ENCODE assay signal across 18 mouse cellular contexts in genomic region chr4:95376386-95376785, GRCm38 (mm10).
DNase-seq lines count a peak whose midpoint lies in the region; ATAC-seq and TF ChIP-seq lines count a peak whose summit lies in the region.
"Had no signal": no experiment of that assay in that cellular context is flagged by ENCODE, and none has a peak within 500 bp of the region (broad histone marks: within the 10 kb centered on the region; RNA-seq: fewer than 3 reads in every experiment).

No protein-coding gene starts in this region.

- ATAC-seq in intestine, embryonic 14.5 days (replicated peaks; ENCODE audit: low FRiP score, low TSS enrichment, low read depth), result no peak
- ATAC-seq in intestine, postnatal 0 days, result no peak
- ATAC-seq in embryonic facial prominence, embryonic 12.5 days (ENCODE audit: insufficient number of reproducible peaks, insufficient read depth, low FRiP score, low TSS enrichment), result peak; percentile 72; the same call in 1 of the 2 replicates
- ATAC-seq: forebrain, embryonic 15.5 days had no signal

- H3K9ac ChIP-seq in intestine, embryonic 14.5 days (ENCODE audit: low read length), result no peak overlapping the region
- no peak overlapping the region for H3K9ac ChIP-seq in intestine, postnatal 0 days (ENCODE audit: low read depth, low read length)
- no peak overlapping the region for H3K9ac ChIP-seq in embryonic facial prominence, embryonic 12.5 days
- H3K9ac ChIP-seq: forebrain, embryonic 15.5 days; limb, embryonic 15.5 days; neural tube, embryonic 12.5 days had no signal

- intact Hi-C loops in left cerebral cortex, postnatal 25 days (cut with DNase I), result no loop called here

- no peak for TF ChIP-seq POLR2A in small intestine, adult 2 months (IDR thresholded peaks at IDR 0.05; ENCODE audit: low read depth, low read length)

- no peaks in the 10 kb centered on the region for H3K9me3 ChIP-seq in intestine, embryonic 14.5 days (ENCODE audit: control insufficient read depth, low read length)
- no peaks in the 10 kb centered on the region for H3K9me3 ChIP-seq in intestine, postnatal 0 days (ENCODE audit: control insufficient read depth)
- no peaks in the 10 kb centered on the region for H3K9me3 ChIP-seq in embryonic facial prominence, embryonic 12.5 days
- H3K9me3 ChIP-seq: forebrain, embryonic 15.5 days; limb, embryonic 15.5 days; neural tube, embryonic 12.5 days had no signal

- H3K27ac ChIP-seq in intestine, embryonic 14.5 days (ENCODE audit: low read depth), result peak overlapping the region; percentile 39
- H3K27ac ChIP-seq in intestine, postnatal 0 days (ENCODE audit: low read depth, low read length), result no peak overlapping the region
- H3K27ac ChIP-seq in embryonic facial prominence, embryonic 12.5 days, result no peak overlapping the region
- 0 out of 2 replicates have a peak overlapping the region, but pooled peaks have one; percentile 70 for H3K27ac ChIP-seq in small intestine, adult 2 months (ENCODE audit: insufficient read depth, low read depth, low read length)
- H3K27ac ChIP-seq: forebrain, embryonic 15.5 days; limb, embryonic 15.5 days; macrophage; neural tube, embryonic 12.5 days had no signal

- peaks cover 14% of the 10 kb centered on the region for H3K4me1 ChIP-seq in intestine, embryonic 14.5 days (replicated peaks; ENCODE audit: control insufficient read depth, insufficient read depth, low read length)
- no peaks in the 10 kb centered on the region for H3K4me1 ChIP-seq in intestine, postnatal 0 days (replicated peaks; ENCODE audit: control insufficient read depth, insufficient read depth, low read length)
- H3K4me1 ChIP-seq in embryonic facial prominence, embryonic 12.5 days, result peaks cover 17% of the 10 kb centered on the region
- 0 out of 2 replicates have a peak, but pooled peaks cover 2% of the 10 kb centered on the region for H3K4me1 ChIP-seq in small intestine, adult 2 months (ENCODE audit: control insufficient read depth, insufficient read depth, insufficient read length, low read length)
- H3K4me1 ChIP-seq: forebrain, embryonic 15.5 days; neural tube, embryonic 12.5 days had no signal

- no peak overlapping the region for H3K4me2 ChIP-seq in intestine, embryonic 14.5 days (ENCODE audit: low read length)
- H3K4me2 ChIP-seq in intestine, postnatal 0 days (replicated peaks; ENCODE audit: low read depth), result no peak overlapping the region
- H3K4me2 ChIP-seq in embryonic facial prominence, embryonic 12.5 days (replicated peaks), result no peak overlapping the region
- H3K4me2 ChIP-seq: forebrain, embryonic 15.5 days; heart, embryonic 11.5 days; limb, embryonic 15.5 days; midbrain, embryonic 11.5 days; neural tube, embryonic 12.5 days had no signal

- H3K4me3 ChIP-seq in intestine, embryonic 14.5 days (ENCODE audit: low read depth, low read length), result no peak overlapping the region
- H3K4me3 ChIP-seq in intestine, postnatal 0 days (ENCODE audit: low read depth, low read length), result no peak overlapping the region
- H3K4me3 ChIP-seq in embryonic facial prominence, embryonic 12.5 days, result no peak overlapping the region
- H3K4me3 ChIP-seq in small intestine, adult 2 months (ENCODE audit: low read depth, low read length), result no peak overlapping the region
- H3K4me3 ChIP-seq: forebrain, embryonic 15.5 days; limb, embryonic 15.5 days; neural tube, embryonic 12.5 days had no signal

- WGBS in intestine, embryonic 14.5 days, result 37% methylated on average over 5 of the region's 5 CpGs
- WGBS in intestine, postnatal 0 days, result 42% methylated on average over 5 of the region's 5 CpGs
- WGBS in embryonic facial prominence, embryonic 12.5 days, result 18% methylated on average over 5 of the region's 5 CpGs
- WGBS in small intestine, adult 2 months, result 75% methylated on average over 5 of the region's 5 CpGs

- DNase-seq in intestine, embryonic 14.5 days (ENCODE audit: low spot score), result no peak
- DNase-seq in embryo, embryonic 10.5 days (ENCODE audit: low spot score), result peak; percentile 45
- no peak for DNase-seq in left cerebral cortex, postnatal 25 days (ENCODE audit: low spot score in 2 of 2)
- DNase-seq in thymus, postnatal 25 days, result no peak
- DNase-seq: cerebellum, adult 2 months; gastrocnemius, postnatal 36 days; heart, postnatal 10 days; thymus, adult 18-20 months had no signal

- no peaks in the 10 kb centered on the region for H3K36me3 ChIP-seq in intestine, embryonic 14.5 days (ENCODE audit: control insufficient read depth, insufficient read depth, low read length)
- H3K36me3 ChIP-seq in intestine, postnatal 0 days (ENCODE audit: control insufficient read depth, insufficient read depth), result no peaks in the 10 kb centered on the region
- no peaks in the 10 kb centered on the region for H3K36me3 ChIP-seq in embryonic facial prominence, embryonic 12.5 days
- no peaks in the 10 kb centered on the region for H3K36me3 ChIP-seq in small intestine, adult 2 months (ENCODE audit: control insufficient read depth, insufficient read depth, low read length)
- H3K36me3 ChIP-seq: forebrain, embryonic 15.5 days; limb, embryonic 15.5 days; neural tube, embryonic 12.5 days had no signal

- no peaks in the 10 kb centered on the region for H3K27me3 ChIP-seq in intestine, embryonic 14.5 days (replicated peaks; ENCODE audit: control insufficient read depth, insufficient read depth, low read length)
- no peaks in the 10 kb centered on the region for H3K27me3 ChIP-seq in intestine, postnatal 0 days (replicated peaks; ENCODE audit: control insufficient read depth, insufficient read depth, low read length)
- H3K27me3 ChIP-seq in embryonic facial prominence, embryonic 12.5 days, result no peaks in the 10 kb centered on the region
- H3K27me3 ChIP-seq in small intestine, adult 2 months (ENCODE audit: control insufficient read depth, insufficient read depth, low read length), result no peaks in the 10 kb centered on the region
- H3K27me3 ChIP-seq: CH12.LX; forebrain, embryonic 15.5 days; limb, embryonic 15.5 days; neural tube, embryonic 12.5 days had no signal

- no peak for TF ChIP-seq CTCF in intestine, postnatal 0 days (IDR thresholded peaks at IDR 0.05; ENCODE audit: low read depth)
- no peak for TF ChIP-seq CTCF in small intestine, adult 2 months (IDR thresholded peaks at IDR 0.05; ENCODE audit: extremely low read depth, insufficient read length, insufficient replicate concordance, low read depth, low read length)

Comparison
In these comparisons a context has a peak if more than half of its experiments do, and no peak if none do; other contexts are left out.
1. H3K27ac ChIP-seq: peak in intestine, embryonic 14.5 days (single experiment) and small intestine, adult 2 months (single experiment); none in intestine, postnatal 0 days (single experiment) and embryonic facial prominence, embryonic 12.5 days (single experiment).